Mouse (Mus musculus) urinary bladder, postnatal 4 days (tissue): ENCODE data around the gene Ocel1.

Source experiments
- DNase-seq, 2 experiments: peaks; one replicate each; pipeline ENCODE4 v3.0.0; 2021 to 2022; ENCODE audit warnings: low spot score in 2 of 2

Ocel1 gene

GRCm38 (mm10) chr8:71379512-71380075, 8.5 kb downstream of the Ocel1 start:
- no peak for DNase-seq

GRCm38 (mm10) chr8:71380178-71381171, 9.4 kb downstream of the Ocel1 start:
- DNase-seq, result no peak

GRCm38 (mm10) chr8:71381421-71381970, 10.4 kb downstream of the Ocel1 start, which contains the start of gene Nr2f6:
TSS of gene Nr2f6 (minus strand) at chr8:71381960.
- DNase-seq, result peak; percentile 76 to 81

- peak; percentile 88 to 91 for DNase-seq
Observed at GRCm38 (mm10) chr8:71381971-71382961, 11.2 kb downstream of the Ocel1 start.

GRCm38 (mm10) chr8:71383396-71383795, 12.3 kb downstream of the Ocel1 start:
- DNase-seq, result no peak

- no peak for DNase-seq
Observed at GRCm38 (mm10) chr8:71383860-71384259, 12.8 kb downstream of the Ocel1 start.

- DNase-seq, result no peak
Observed at GRCm38 (mm10) chr8:71385212-71385835, 14.2 kb downstream of the Ocel1 start.

GRCm38 (mm10) chr8:71388267-71388666, 17.2 kb downstream of the Ocel1 start:
- no peak for DNase-seq

- DNase-seq, result no peak
Observed at GRCm38 (mm10) chr8:71391696-71392095, 20.6 kb downstream of the Ocel1 start.

GRCm38 (mm10) chr8:71392391-71392790, 21.3 kb downstream of the Ocel1 start:
- no peak for DNase-seq

- DNase-seq, result no peak
Observed at GRCm38 (mm10) chr8:71392871-71393270, 21.8 kb downstream of the Ocel1 start.

GRCm38 (mm10) chr8:71394481-71394880, 23.4 kb downstream of the Ocel1 start:
- no peak for DNase-seq

GRCm38 (mm10) chr8:71395071-71395470, 24.0 kb downstream of the Ocel1 start:
- no peak for DNase-seq

- no peak for DNase-seq
Observed at GRCm38 (mm10) chr8:71395629-71396028, 24.5 kb downstream of the Ocel1 start, which contains the start of gene Ushbp1. TSS of gene Ushbp1 (minus strand) at chr8:71395802.

GRCm38 (mm10) chr8:71396639-71397305, 25.7 kb downstream of the Ocel1 start, which contains the start of gene Babam1:
TSS of gene Babam1 (plus strand) at chr8:71396861.
- DNase-seq, result peak; percentile 89 to 92

- no peak for DNase-seq
Observed at GRCm38 (mm10) chr8:71397701-71398100, 26.6 kb downstream of the Ocel1 start.

- no peak for DNase-seq
Observed at GRCm38 (mm10) chr8:71400826-71401225, 29.7 kb downstream of the Ocel1 start.

GRCm38 (mm10) chr8:71401454-71401853, 30.4 kb downstream of the Ocel1 start:
- no peak for DNase-seq

GRCm38 (mm10) chr8:71402446-71402964, 31.4 kb downstream of the Ocel1 start:
- DNase-seq, result no peak
